Mouse (Mus musculus) mature B cell (primary cell): ENCODE results near the gene Tcte1.

Experiments
- in situ Hi-C: fragments of 300-500 bp; cut with MboI; formaldehyde crosslinking; loops from 2 replicates; pipeline ENCODE4 v1.14.3; 2019

The Tcte1 gene

DNA sequence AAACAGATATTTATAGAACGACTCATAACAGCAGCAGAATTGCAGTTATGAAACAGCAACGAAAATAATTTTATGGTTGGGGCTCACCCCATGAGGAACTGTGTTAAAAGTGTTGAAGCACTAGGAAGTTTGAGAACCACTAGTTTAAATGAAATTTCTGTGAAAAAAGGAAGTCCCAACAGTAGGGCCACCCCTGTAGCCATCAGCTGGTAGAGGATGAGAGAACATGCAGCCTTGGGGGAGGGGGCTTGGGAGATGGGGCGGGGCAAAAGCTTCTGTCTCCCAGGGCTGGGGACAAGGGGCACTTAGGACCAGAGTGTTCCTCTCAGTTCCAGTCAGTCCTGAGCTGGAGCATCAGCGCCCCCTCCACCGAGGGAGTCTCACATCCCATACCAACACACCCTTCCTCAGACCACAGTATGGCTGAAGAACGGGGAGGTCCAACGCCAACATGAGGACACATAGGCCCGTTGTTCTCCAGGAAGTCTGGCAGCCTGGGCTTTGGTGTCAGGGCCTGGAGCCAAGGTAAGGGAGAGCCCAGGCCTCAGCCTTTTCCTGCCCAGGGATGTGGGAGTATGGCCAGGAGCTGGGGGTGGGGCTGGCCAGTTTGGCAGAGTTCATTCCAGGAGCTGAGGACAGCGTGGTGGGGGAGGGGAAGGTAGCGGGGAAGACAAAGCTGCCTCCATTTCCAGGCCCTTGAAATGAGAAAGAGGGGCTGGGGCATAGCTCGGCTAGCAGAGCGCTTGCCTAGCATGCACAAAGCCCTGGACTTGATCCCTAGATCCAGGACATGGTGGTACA is 61.1 kb downstream of the Tcte1 start:
- in situ Hi-C loops = loop anchor here (5.0 kb wide), 1 partner anchor 43 kb away; no protein-coding TSS in a partner anchor

DNA sequence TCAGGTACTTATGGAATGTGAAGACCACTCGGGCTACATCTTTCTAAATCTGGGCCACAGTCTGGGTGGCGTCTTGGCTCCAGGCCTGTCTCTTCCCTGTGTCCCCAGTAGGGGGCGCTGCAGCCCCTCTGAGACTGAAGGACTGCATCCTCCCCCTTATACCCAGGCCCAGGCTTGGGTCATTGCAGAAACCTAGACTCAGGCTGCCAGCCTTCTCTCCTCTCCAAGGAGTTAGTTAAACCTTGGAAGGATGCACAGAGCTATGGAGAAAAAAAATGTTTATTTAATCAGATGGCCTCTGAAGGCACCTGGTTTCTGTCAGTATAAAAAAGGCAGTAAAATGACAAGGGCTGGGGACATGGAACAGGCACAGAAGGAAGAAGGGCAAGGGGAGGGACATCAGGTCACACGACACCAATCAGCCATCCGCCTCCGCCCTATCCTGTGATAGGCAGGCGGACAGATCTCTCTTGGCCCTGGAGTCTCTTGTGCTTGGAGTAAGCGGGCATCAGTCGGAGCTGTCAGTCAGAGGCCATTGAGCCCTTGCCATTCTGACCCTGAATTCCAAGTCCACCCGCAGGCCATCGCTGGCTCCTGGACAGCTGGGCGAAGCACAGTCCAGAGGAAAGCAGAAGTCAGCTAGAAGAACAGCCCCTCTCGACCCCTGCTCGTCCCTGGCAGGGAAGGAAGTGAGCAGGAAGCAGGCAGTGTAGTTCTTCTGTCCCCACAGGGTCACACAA is 61.9 kb downstream of the Tcte1 start:
- in situ Hi-C loops = loop anchor here (5.0 kb wide), 1 partner anchor 42 kb away; no protein-coding TSS in a partner anchor

- in situ Hi-C loops = no loop called here
Measured at GRCm38 (mm10) chr17:45585725-45586448, 62.7 kb downstream of the Tcte1 start.

DNA sequence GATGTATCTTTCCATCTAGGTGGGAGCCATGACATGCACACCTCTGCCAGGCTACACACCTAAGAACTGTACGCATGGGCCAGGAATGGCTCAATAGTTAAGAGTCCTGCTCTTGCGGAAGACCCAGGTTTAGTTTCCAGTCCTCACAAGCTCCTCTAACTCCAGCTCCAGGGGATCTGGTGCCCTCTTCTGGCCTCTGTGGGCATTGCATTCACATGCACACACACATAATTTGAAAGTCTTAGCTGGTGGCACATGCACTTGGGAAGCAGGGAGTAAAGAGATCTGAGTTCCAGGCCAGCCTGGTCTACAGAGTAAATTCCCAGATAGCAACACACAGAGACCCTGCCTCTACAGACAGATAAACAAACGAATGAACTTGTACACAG is 63.2 kb downstream of the Tcte1 start:
- in situ Hi-C loops = no loop called here

GRCm38 (mm10) chr17:45588370-45588769 is 65.1 kb downstream of the Tcte1 start:
- in situ Hi-C loops = no loop called here

DNA sequence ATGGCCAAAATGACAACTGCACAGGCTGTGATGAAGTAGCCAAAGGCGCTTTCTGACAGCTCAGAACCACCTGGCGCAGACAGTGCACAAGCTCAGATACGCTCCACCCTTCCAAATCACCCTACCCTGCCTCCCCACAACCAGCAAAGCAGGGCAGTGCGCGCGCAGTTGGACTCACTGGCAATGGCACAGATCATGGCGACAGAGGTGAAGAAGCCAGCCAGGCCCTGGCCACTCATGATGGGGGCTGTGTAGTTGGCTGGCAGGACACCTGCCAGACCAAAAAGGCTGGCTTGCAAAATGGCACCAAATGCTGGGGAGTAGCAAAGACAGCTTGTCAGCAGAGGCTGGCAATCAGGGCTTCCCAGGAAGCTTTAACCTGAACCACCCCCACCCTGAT is 66.0 kb downstream of the Tcte1 start:
- in situ Hi-C loops = no loop called here

GRCm38 (mm10) chr17:45589844-45590243 is 66.6 kb downstream of the Tcte1 start:
- in situ Hi-C loops = no loop called here

GRCm38 (mm10) chr17:45590410-45590809 is 67.2 kb downstream of the Tcte1 start:
- in situ Hi-C loops = no loop called here

DNA sequence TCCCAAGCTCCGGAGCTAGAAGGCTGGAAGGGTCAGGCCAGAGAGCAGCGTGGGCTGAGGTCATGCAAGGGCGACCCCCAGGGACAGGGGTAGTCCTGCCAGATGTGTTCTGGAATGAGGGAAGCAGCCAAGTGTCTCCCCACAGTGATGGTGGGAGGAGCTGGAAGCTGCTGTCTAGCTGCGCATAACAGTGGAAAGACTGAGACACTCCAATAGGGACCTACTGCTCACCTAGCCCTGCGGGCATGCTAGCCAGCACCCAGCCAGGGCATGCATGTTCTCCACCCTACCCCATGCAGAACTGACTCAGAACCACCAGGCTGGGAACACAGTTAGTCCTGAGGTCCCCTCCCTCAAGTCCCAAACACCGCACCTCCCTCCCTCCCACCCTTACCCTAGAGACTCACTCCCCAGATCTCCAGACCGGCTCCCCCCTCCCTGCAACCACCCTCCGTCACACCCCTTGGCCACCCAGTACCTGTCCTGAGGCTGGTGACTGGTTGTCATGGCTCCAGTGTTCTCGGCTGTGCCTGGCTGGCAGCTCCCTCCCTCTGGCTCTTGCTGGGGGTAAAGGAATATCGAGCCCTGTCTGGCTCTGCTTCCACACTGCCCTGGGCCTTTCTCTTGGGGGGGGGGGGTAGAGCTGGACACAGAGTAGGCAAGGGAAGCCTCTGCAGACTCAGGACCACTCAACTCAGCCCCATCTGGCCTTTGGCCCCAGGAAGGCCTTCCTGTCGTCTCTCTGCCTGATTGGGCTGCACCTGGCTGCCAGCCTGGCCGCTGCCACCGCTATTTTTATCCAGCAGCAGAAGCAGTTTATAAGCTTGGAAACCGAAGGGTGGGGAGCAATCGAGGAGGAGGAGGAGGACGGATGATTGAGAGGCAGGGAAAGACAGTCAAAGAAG is 68.7 kb downstream of the Tcte1 start:
- in situ Hi-C loops = no loop called here
